Mouse (Mus musculus): ENCODE measurements around the gene Aff1. TPM values are rescaled to one million over a fixed set of nuclear protein-coding genes. Genes with fewer than 3 reads are reported as not detected.

Gene Aff1
- total and polyA plus RNA-seq, 3 experiments, result 16.6 to 152 (median 51.3) TPM

DNA sequence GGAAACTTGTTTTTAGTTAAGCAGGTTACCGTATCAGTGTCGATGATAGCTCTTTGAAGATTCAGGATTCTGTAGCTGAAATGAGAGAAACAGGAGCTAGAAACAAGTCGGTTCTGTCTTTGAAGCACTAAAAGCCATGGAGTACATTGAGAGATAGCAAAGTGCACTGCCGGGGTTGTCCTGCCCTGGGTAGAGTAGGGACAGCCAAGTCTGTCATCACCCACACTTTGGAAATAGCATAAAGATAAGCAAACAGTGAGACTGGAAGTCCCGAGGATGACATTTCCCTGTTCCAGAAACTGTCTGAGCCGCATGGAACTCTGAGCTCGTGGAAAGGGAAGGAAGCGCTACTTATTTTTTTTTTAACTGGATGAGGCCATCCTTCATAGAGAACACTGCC lies 136.6 kb downstream of the Aff1 start:
- peaks cover 90% of the 10 kb centered on the region for H3K36me3 ChIP-seq (replicated peaks)
- TF ChIP-seq TAL1 (conservative IDR thresholded peaks at IDR 0.05; ENCODE audit: low read depth, low read length) (no peak), CTCF (IDR thresholded peaks at IDR 0.05; ENCODE audit: low read depth, low read length) (no peak), POLR2AphosphoS5 (IDR thresholded peaks at IDR 0.05; ENCODE audit: insufficient replicate concordance, low read depth, low read length) (no peak), GATA2 (IDR thresholded peaks at IDR 0.05; ENCODE audit: borderline replicate concordance, low read depth, low read length) (no peak), GATA1 (IDR thresholded peaks at IDR 0.05; ENCODE audit: borderline replicate concordance, low read length) (no peak)
- DNase-seq (ENCODE audit: low spot score) (no peak), ATAC-seq (ENCODE audit: extremely low read depth, insufficient number of reproducible peaks, low FRiP score, poor library complexity, severe bottlenecking) (no peak)
- H3K9me3 ChIP-seq (replicated peaks), result no peaks in the 10 kb centered on the region
- no peak overlapping the region for H3K4me3 ChIP-seq (ENCODE audit: low read depth, low read length)
- no peaks in the 10 kb centered on the region for H3K4me1 ChIP-seq (ENCODE audit: insufficient read depth, low read depth, low read length)
- H3K27me3 ChIP-seq (ENCODE audit: insufficient read depth, low read length), result no peaks in the 10 kb centered on the region

DNA sequence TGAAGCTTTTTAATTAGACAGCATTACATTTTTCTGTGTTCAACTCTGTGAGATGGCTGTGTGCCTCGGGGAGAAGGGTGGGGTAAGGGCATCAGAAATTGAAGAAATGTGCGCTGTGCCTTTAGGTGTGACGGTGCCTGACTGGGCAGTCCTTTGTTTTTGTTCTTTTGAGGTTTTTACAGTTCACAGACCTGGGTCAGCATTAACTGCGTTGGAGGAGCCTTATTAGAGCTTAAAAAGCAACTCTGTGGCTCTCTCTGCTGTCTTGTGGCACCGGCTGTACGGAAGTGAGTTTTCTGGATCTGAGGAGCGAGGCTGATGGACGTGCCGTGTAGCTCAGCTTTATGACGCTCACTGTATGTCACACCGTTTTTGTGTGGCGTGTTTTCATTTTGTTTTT lies 137.0 kb downstream of the Aff1 start:
- H3K4me1 ChIP-seq (ENCODE audit: insufficient read depth, low read depth, low read length), result no peaks in the 10 kb centered on the region
- DNase-seq (ENCODE audit: low spot score) (no peak), ATAC-seq (ENCODE audit: extremely low read depth, insufficient number of reproducible peaks, low FRiP score, poor library complexity, severe bottlenecking) (no peak)
- no peaks in the 10 kb centered on the region for H3K9me3 ChIP-seq (replicated peaks)
- no peak overlapping the region for H3K4me3 ChIP-seq (ENCODE audit: low read depth, low read length)
- H3K36me3 ChIP-seq (replicated peaks), result peaks cover 90% of the 10 kb centered on the region
- no peaks in the 10 kb centered on the region for H3K27me3 ChIP-seq (ENCODE audit: insufficient read depth, low read length)
- TF ChIP-seq POLR2AphosphoS5 (IDR thresholded peaks at IDR 0.05; ENCODE audit: insufficient replicate concordance, low read depth, low read length) (no peak), GATA2 (IDR thresholded peaks at IDR 0.05; ENCODE audit: borderline replicate concordance, low read depth, low read length) (no peak), GATA1 (IDR thresholded peaks at IDR 0.05; ENCODE audit: borderline replicate concordance, low read length) (no peak), TAL1 (conservative IDR thresholded peaks at IDR 0.05; ENCODE audit: low read depth, low read length) (no peak), CTCF (IDR thresholded peaks at IDR 0.05; ENCODE audit: low read depth, low read length) (no peak)

DNA sequence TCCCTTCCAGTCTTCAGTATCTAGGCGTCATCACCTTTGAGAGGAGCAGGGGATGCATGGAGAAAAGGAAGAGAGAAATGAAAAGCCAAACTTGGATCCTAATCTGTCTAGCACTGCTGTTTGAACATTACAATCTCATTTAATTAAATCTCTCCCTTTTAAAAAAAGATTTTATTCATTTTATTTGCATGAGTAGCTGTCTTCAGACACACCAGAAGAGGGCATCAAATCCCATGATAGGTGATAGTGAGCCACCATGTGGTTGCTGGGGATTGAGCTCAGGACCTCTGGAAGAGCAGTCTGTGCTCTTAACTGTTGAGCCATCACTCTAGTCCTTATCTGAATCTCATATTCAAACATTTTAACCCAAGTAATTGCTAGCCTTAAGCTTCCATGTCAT lies 138.7 kb downstream of the Aff1 start:
- TF ChIP-seq TAL1 (conservative IDR thresholded peaks at IDR 0.05; ENCODE audit: low read depth, low read length) (no peak), GATA2 (IDR thresholded peaks at IDR 0.05; ENCODE audit: borderline replicate concordance, low read depth, low read length) (no peak), POLR2AphosphoS5 (IDR thresholded peaks at IDR 0.05; ENCODE audit: insufficient replicate concordance, low read depth, low read length) (no peak), GATA1 (IDR thresholded peaks at IDR 0.05; ENCODE audit: borderline replicate concordance, low read length) (no peak), CTCF (IDR thresholded peaks at IDR 0.05; ENCODE audit: low read depth, low read length) (no peak)
- DNase-seq (ENCODE audit: low spot score), result no peak
- no peaks in the 10 kb centered on the region for H3K9me3 ChIP-seq (replicated peaks)
- ATAC-seq (ENCODE audit: extremely low read depth, insufficient number of reproducible peaks, low FRiP score, poor library complexity, severe bottlenecking), result no peak
- H3K27me3 ChIP-seq (ENCODE audit: insufficient read depth, low read length), result no peaks in the 10 kb centered on the region
- no peak overlapping the region for H3K4me3 ChIP-seq (ENCODE audit: low read depth, low read length)
- peaks cover 3% of the 10 kb centered on the region; the same call in 1 of the 2 replicates for H3K4me1 ChIP-seq (ENCODE audit: insufficient read depth, low read depth, low read length)
- peaks cover 98% of the 10 kb centered on the region for H3K36me3 ChIP-seq (replicated peaks)

DNA sequence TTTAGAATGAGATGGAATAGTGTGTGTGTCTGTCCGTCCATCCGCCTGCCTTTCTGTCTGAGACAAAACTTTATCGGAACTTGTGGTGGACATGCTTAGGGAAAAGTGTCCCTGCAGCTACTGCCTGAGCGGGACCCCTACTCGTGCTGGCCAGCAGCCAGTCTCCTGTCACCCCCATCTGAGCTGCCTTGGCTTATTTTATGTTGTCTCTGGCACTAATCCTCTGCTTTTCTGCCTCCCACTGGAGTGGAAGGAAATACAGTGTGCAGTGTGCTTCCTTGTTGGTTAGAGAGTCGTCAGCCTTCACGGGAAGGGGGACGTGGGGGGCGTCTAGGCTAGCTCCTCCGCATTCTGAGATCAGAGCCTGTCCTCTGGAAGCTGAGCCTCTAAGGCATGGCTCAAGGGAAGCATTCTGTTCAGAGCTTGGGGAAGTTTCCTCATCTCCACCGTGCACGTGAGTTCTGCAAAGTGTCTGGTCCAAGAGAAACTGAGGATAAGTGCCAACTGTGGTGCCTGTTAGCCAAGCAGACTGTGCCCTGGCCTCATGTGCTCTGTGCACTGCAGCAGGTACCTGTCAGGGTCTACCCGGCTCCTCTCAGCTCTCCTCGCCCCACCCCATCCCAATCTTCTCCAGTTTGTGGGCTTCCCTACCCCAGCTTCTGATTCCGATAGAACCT lies 143.4 kb downstream of the Aff1 start:
- no peak overlapping the region for H3K4me3 ChIP-seq (ENCODE audit: low read depth, low read length)
- no peak for ATAC-seq (ENCODE audit: extremely low read depth, insufficient number of reproducible peaks, low FRiP score, poor library complexity, severe bottlenecking)
- peaks cover 96% of the 10 kb centered on the region for H3K36me3 ChIP-seq (replicated peaks)
- peaks cover 24% of the 10 kb centered on the region for H3K4me1 ChIP-seq (ENCODE audit: insufficient read depth, low read depth, low read length)
- TF ChIP-seq GATA2 (IDR thresholded peaks at IDR 0.05; ENCODE audit: borderline replicate concordance, low read depth, low read length), result no peak
- TF ChIP-seq CTCF (IDR thresholded peaks at IDR 0.05; ENCODE audit: low read depth, low read length), result no peak
- TF ChIP-seq TAL1 (conservative IDR thresholded peaks at IDR 0.05; ENCODE audit: low read depth, low read length), result no peak
- TF ChIP-seq POLR2AphosphoS5 (IDR thresholded peaks at IDR 0.05; ENCODE audit: insufficient replicate concordance, low read depth, low read length), result no peak
- no peak for TF ChIP-seq GATA1 (IDR thresholded peaks at IDR 0.05; ENCODE audit: borderline replicate concordance, low read length)
- no peaks in the 10 kb centered on the region for H3K9me3 ChIP-seq (replicated peaks)
- no peak for DNase-seq (ENCODE audit: low spot score)
- no peaks in the 10 kb centered on the region for H3K27me3 ChIP-seq (ENCODE audit: insufficient read depth, low read length)

DNA sequence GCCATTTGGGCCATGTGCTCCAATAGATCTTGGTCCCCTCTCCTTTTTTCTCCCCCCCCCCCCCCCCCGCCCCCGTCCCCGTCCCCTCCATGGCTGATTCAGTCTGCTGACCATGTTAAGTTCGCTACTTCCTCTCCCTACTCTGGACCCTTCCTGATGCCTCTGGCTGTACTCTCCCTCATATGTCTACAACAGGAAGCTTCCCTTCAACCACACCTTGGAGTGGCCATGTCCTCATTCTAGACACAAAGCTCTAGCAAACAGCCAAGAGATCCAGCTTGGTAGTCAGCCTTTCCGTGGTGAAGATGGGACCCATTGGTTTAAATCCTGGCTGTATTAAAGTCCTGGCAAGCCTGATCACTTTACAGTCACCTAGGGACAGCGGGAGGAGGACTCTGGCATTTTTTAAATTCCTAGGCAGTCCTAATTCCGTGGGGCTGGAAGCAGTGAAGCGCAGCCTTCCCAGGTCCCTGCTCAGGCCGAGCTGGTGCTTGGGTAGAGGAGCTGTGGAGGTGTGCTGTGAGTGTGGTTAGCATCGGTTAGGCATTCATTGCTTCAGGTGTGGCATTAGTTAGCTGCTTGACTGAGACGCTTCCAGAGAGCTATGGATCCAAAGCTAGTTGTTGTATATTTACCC lies 144.1 kb downstream of the Aff1 start:
- no peak for ATAC-seq (ENCODE audit: extremely low read depth, insufficient number of reproducible peaks, low FRiP score, poor library complexity, severe bottlenecking)
- Histone ChIP-seq H3K27me3 (ENCODE audit: insufficient read depth, low read length) (no peaks in the 10 kb centered on the region), H3K4me3 (ENCODE audit: low read depth, low read length) (no peak overlapping the region), H3K36me3 (replicated peaks) (peaks cover 96% of the 10 kb centered on the region), H3K9me3 (replicated peaks) (no peaks in the 10 kb centered on the region), H3K4me1 (ENCODE audit: insufficient read depth, low read depth, low read length) (peaks cover 24% of the 10 kb centered on the region)
- no peak for DNase-seq (ENCODE audit: low spot score)
- TF ChIP-seq GATA1 (IDR thresholded peaks at IDR 0.05; ENCODE audit: borderline replicate concordance, low read length) (no peak), CTCF (IDR thresholded peaks at IDR 0.05; ENCODE audit: low read depth, low read length) (no peak), GATA2 (IDR thresholded peaks at IDR 0.05; ENCODE audit: borderline replicate concordance, low read depth, low read length) (no peak), TAL1 (conservative IDR thresholded peaks at IDR 0.05; ENCODE audit: low read depth, low read length) (no peak), POLR2AphosphoS5 (IDR thresholded peaks at IDR 0.05; ENCODE audit: insufficient replicate concordance, low read depth, low read length) (no peak)

DNA sequence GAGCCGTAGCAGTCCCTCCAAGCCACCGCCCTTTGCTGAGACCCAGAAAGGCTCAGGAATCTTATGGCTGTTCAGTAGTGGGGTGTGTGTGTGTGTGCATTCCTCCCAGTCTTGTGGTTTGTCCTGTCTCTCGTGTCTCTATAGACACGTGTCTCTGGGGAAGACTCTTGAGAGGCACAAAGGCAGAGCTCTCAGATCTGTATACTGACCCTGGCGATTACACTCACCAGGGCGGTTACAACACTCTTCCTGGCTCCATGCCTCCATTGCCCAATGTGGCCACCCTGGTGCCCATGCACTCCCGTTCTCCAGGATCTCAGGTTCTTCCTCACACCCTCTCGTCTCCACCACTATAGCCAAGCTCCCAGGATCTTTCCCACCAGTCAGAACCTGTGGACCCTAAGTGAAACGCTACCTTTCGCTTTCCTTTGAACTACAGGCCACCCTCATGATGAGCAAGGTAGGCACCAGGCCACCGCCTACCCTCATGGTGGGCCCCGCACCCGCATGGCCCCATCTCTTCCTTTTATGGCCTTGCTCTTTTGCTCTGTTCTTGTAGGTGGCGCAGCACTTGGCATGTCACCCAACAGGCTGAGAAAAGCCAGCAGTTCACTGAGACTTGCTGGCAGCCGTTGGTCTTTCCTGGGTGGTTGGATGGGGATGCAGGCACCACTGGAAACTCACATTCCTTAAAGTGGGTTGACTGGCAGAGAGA lies 146.5 kb downstream of the Aff1 start:
- peaks cover 98% of the 10 kb centered on the region for H3K36me3 ChIP-seq (replicated peaks)
- no peak for DNase-seq (ENCODE audit: low spot score)
- TF ChIP-seq GATA1 (IDR thresholded peaks at IDR 0.05; ENCODE audit: borderline replicate concordance, low read length) (no peak), CTCF (IDR thresholded peaks at IDR 0.05; ENCODE audit: low read depth, low read length) (no peak), POLR2AphosphoS5 (IDR thresholded peaks at IDR 0.05; ENCODE audit: insufficient replicate concordance, low read depth, low read length) (no peak), TAL1 (conservative IDR thresholded peaks at IDR 0.05; ENCODE audit: low read depth, low read length) (no peak), GATA2 (IDR thresholded peaks at IDR 0.05; ENCODE audit: borderline replicate concordance, low read depth, low read length) (no peak)
- no peak overlapping the region for H3K4me3 ChIP-seq (ENCODE audit: low read depth, low read length)
- no peaks in the 10 kb centered on the region for H3K9me3 ChIP-seq (replicated peaks)
- ATAC-seq (ENCODE audit: extremely low read depth, insufficient number of reproducible peaks, low FRiP score, poor library complexity, severe bottlenecking), result no peak
- H3K27me3 ChIP-seq (ENCODE audit: insufficient read depth, low read length), result no peaks in the 10 kb centered on the region
- peaks cover 24% of the 10 kb centered on the region for H3K4me1 ChIP-seq (ENCODE audit: insufficient read depth, low read depth, low read length)
